Mouse (Mus musculus): Measurements from ENCODE around the gene C2cd4a.

DNA sequence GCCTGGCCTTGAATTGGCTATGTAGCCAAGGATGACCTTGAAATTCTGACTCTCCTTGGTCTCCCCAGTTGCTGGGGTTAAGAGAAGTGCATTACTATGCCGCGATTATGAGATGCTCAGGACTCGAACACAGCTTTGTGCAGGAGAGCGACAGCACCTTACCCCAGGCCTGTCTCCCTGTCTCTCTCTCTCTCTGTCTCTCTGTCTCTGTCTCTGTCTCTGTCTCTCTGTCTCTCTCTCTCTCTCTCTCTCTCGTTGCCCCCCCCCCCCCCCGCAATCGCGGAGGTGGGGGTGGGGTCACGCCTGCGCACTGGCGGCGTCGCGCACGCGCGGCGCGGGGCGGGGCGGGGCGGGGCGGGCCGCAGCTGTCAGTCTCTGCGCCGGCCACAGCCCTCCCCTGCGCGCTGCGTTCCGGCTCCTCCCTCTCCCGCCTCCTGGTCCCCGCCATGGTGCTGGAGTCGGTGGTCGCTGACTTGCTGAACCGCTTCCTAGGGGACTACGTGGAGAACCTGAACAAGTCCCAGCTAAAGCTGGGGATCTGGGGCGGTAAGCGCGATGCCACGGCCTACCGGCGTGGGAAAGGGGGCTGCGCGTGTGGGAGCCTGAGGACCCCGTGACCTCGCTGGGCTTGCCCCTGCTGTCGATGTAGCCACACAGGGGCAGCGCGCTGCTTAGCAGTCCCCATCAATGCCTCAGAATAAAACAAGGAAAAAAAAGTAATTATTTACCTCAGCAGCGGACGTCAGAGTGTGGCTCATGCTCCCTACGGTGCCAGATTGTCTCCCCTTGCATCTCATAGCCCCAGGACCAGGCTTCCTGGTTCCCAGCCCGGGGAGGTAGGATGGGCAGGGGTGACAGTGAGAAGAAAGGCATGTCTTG, 8.1 kb upstream of the C2cd4a start, which contains the start of gene Vps13c:
- no peak for TF ChIP-seq CTCF (IDR thresholded peaks at IDR 0.05; ENCODE audit: extremely low read depth, insufficient read depth, insufficient read length, insufficient replicate concordance)
- TF ChIP-seq POLR2A (IDR thresholded peaks at IDR 0.05; ENCODE audit: low read depth, low read length): no peak
